Mouse (Mus musculus) liver, postnatal 0 days (tissue): ENCODE results near the gene Susd1. TPM values are rescaled to one million over a fixed set of nuclear protein-coding genes. Genes with fewer than 3 reads are reported as not detected.

Experiments
- ATAC-seq: fragments of 200-750 bp; cut with Nextera tagmentation; 2 replicates; pipeline ENCODE4 v1.8.0; 2017; ENCODE audit warnings: mild to moderate bottlenecking, moderate library complexity
- DNase-seq: peaks from one replicate; pipeline ENCODE4 v3.0.0-alpha.2; 2016
- H3K27ac ChIP-seq: fragments of 300-500 bp; sonication (generic); 2 replicates; pipeline ENCODE4 v1.5.1; 2014; ENCODE audit warnings: antibody characterized with exemption, moderate library complexity, mild to moderate bottlenecking, low read depth
- H3K27me3 ChIP-seq: fragments of 300-500 bp; sonication (generic); 2 replicates; pipeline ENCODE4 v1.6.1; 2014; ENCODE audit warnings: low read length, control low read depth, mixed read lengths; ENCODE audit not compliant: insufficient read depth
- H3K36me3 ChIP-seq: fragments of 300-500 bp; sonication (generic); replicated peaks from 2 replicates; pipeline ENCODE4 v1.6.1; 2014; ENCODE audit warnings: mild to moderate bottlenecking, control low read depth, low read length, moderate library complexity, mixed read lengths; ENCODE audit not compliant: insufficient read depth
- H3K4me1 ChIP-seq: fragments of 300-500 bp; sonication (generic); 2 replicates; pipeline ENCODE4 v1.6.1; 2014; ENCODE audit warnings: antibody characterized with exemption, mild to moderate bottlenecking, control low read depth; ENCODE audit not compliant: insufficient read depth
- H3K4me2 ChIP-seq: fragments of 300-500 bp; sonication (generic); 2 replicates; pipeline ENCODE4 v1.6.1; 2014; ENCODE audit warnings: low read depth, mild to moderate bottlenecking, low read length, moderate library complexity, mixed read lengths
- H3K4me3 ChIP-seq: fragments of 300-500 bp; sonication (generic); 2 replicates; pipeline ENCODE4 v1.5.1; 2014; ENCODE audit warnings: low read depth, low read length
- H3K9ac ChIP-seq: fragments of 300-500 bp; sonication (generic); replicated peaks from 2 replicates; pipeline ENCODE4 v1.6.1; 2014; ENCODE audit warnings: mild to moderate bottlenecking, moderate library complexity
- H3K9me3 ChIP-seq: fragments of 300-500 bp; sonication (generic); 2 replicates; pipeline ENCODE4 v1.6.1; 2016; ENCODE audit warnings: mild to moderate bottlenecking, control low read depth, low read length, mixed read lengths
- CTCF ChIP-seq: sonication (generic); IDR thresholded peaks from 2 replicates; pipeline ENCODE4 v1.5.1; 2016; ENCODE audit warnings: antibody characterized with exemption, low read depth
- EP300 ChIP-seq: IDR thresholded peaks from 2 replicates; pipeline ENCODE4 v1.6.1; 2016; ENCODE audit warnings: antibody characterized with exemption, low read depth, mild to moderate bottlenecking
- WGBS: fragments of 180-500 bp; shearing (Covaris S2); extraction: QIAGEN DNeasy Blood & Tissue Kit; methylation state at CpG from one replicate; pipeline ENCODE4 v1.1.7; 2014; ENCODE audit not compliant: insufficient replicate concordance; 5-methylcytosine and 5-hydroxymethylcytosine counted together
- polyA plus RNA-seq: library from polyadenylated mRNA; unstranded; fragments of >200 nt; fragmentation: Nextera tagmentation; extraction: Ambion mirVana; gene quantifications from 2 replicates; pipeline ENCODE4 v1.2.1, GENCODE M21; 2015

Susd1 gene
- polyA plus RNA-seq, 1 experiment from 2014 or later = 7.2 TPM

DNA sequence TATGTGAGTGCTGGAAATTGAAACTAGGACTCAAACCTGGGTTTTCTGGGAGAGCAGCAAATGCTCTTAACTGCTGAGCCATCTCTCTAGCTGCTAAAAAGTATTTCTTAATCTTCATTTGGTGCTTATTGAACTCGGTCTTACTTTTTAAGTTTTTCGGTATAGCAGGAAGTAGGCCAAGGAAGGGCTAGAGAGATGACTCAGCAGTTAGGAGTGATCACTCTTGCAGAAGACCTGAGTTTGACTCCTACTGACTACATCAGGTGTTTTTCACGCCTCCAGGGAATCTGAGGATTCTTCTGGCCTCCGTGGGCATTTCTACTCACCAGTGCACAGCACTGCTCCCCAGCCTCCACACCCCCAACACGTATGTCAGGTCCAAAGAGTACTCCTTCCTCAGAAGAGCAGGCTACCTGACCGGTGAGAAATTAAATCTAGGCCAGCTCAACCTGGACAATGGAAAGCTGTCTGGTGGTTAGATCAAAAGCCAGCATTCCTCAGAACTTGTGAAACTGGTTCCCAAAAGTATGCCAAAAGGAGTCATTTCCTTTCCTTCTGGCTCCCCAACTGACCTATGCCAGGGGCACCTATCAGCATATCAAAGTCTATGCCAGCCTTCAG is 11.9 kb upstream of the Susd1 start:
- TF ChIP-seq CTCF (no peak), EP300 (no peak)
- Histone ChIP-seq H3K36me3 (no peaks in the 10 kb centered on the region), H3K4me3 (no peak overlapping the region), H3K27ac (no peak overlapping the region), H3K4me2 (no peak overlapping the region), H3K4me1 (peaks cover 16% of the 10 kb centered on the region), H3K27me3 (no peaks in the 10 kb centered on the region), H3K9ac (no peak overlapping the region), H3K9me3 (no peaks in the 10 kb centered on the region)
- ATAC-seq (no peak), DNase-seq (no peak)
- 59% methylated on average over 6 of the region's 6 CpGs for WGBS

DNA sequence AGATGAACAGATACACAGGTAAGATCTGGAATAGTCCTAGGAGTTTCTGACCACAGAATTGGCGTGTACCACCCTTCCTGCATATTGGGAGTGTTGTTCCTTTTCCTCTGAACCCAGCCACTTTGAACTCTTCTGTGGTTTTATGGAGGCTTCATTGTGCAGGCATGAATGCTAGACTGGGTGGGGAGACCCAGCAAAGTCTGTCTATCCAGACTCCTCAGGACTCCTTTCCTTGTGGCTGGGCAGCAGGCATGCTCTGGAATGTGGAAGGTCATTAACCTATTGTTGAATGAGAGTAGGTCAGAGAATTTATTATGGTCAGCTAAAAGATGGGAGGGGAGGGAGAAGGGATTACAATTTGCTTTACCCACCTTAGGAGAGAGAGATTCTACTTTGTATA is 8.9 kb upstream of the Susd1 start:
- H3K36me3 ChIP-seq = no peaks in the 10 kb centered on the region
- ATAC-seq = no peak
- no peaks in the 10 kb centered on the region for H3K27me3 ChIP-seq
- H3K4me3 ChIP-seq = no peak overlapping the region
- H3K9me3 ChIP-seq = no peaks in the 10 kb centered on the region
- DNase-seq = no peak
- H3K4me1 ChIP-seq = peaks cover 12% of the 10 kb centered on the region
- 82% methylated on average over 1 of the region's 1 CpGs for WGBS
- H3K27ac ChIP-seq = no peak overlapping the region
- TF ChIP-seq CTCF = no peak
- TF ChIP-seq EP300 = no peak
- no peak overlapping the region for H3K9ac ChIP-seq
- H3K4me2 ChIP-seq = no peak overlapping the region

DNA sequence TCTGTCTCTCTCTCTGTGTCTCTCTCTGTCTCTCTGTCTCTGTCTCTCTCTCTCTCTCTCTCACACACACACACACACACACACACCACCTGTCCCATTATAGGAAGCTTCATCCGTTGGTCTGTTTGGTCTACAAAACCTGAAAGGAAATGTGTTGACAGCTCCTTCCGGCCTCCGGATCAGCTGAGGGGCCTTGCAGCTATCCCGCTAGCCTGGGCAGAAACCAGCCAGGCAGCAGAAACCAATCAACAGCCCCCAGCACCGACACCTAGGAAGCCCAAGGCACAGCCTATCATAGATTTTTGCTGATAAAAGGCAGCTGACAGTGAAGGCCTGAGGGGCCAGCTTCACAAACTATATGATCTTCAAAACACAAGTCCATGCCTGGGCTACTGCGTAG is 7.1 kb upstream of the Susd1 start:
- peak overlapping the region; percentile 80 for H3K27ac ChIP-seq
- WGBS = 37% methylated on average over 6 of the region's 6 CpGs
- H3K4me3 ChIP-seq = no peak overlapping the region
- TF ChIP-seq CTCF = no peak
- no peak for TF ChIP-seq EP300
- H3K9ac ChIP-seq = no peak overlapping the region
- H3K4me2 ChIP-seq = no peak overlapping the region
- no peaks in the 10 kb centered on the region for H3K9me3 ChIP-seq
- H3K4me1 ChIP-seq = peaks cover 23% of the 10 kb centered on the region
- ATAC-seq (peak; percentile 42), DNase-seq (peak; percentile 58)
- H3K36me3 ChIP-seq = no peaks in the 10 kb centered on the region
- H3K27me3 ChIP-seq = no peaks in the 10 kb centered on the region

DNA sequence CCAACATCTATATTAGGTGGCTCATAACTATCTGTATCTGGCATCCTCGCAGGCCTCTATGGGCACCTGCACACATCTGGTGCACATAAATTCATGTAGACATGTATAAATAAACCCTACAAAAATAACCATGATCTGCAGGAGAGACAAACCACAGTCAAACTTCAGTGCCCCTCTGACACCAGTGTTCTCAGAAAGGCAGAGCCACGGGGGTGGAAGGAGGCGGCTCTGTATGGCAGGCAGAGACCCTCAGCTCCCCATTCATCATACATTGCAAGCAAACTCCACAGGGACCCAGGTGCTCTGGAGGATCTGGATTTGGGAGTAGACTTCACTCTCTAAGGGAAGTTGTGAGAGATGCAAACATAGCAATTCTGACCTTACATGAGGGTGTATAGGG is 6.6 kb upstream of the Susd1 start:
- H3K4me2 ChIP-seq = peak overlapping the region; percentile 16; the same call in 1 of the 2 replicates
- WGBS = 57% methylated on average over 3 of the region's 3 CpGs
- no peaks in the 10 kb centered on the region for H3K36me3 ChIP-seq
- H3K27me3 ChIP-seq = no peaks in the 10 kb centered on the region
- DNase-seq (no peak), ATAC-seq (no peak)
- H3K27ac ChIP-seq = peak overlapping the region; percentile 80
- no peak overlapping the region for H3K9ac ChIP-seq
- peaks cover 23% of the 10 kb centered on the region for H3K4me1 ChIP-seq
- no peaks in the 10 kb centered on the region for H3K9me3 ChIP-seq
- TF ChIP-seq CTCF (no peak), EP300 (no peak)
- no peak overlapping the region for H3K4me3 ChIP-seq

DNA sequence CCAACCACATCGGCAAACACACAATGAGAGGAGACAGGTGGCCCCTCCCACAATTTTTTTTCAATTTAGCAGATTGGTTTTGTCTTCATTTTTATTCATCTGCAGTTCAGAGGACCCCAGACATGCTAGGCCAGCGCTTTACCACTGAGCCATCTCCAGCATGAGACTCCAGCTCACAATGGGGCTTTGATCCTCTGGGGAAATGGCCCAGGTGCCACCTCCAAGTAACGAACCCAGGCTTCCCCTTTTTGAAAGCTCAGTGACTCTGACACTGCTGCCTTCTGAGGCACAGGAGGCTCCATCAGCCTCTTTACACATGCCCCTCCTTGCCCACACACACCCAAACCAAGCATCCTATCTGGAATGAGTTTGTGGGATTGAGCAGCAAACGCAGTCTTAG is 5.7 kb upstream of the Susd1 start:
- H3K4me3 ChIP-seq = no peak overlapping the region
- H3K36me3 ChIP-seq = no peaks in the 10 kb centered on the region
- H3K4me1 ChIP-seq = peaks cover 31% of the 10 kb centered on the region
- H3K27me3 ChIP-seq = no peaks in the 10 kb centered on the region
- DNase-seq = peak; percentile 41
- peak overlapping the region; percentile 80 for H3K27ac ChIP-seq
- no peak overlapping the region for H3K4me2 ChIP-seq
- H3K9me3 ChIP-seq = no peaks in the 10 kb centered on the region
- no peak for TF ChIP-seq CTCF
- no peak for TF ChIP-seq EP300
- ATAC-seq = no peak
- WGBS = 37% methylated on average over 4 of the region's 4 CpGs
- no peak overlapping the region for H3K9ac ChIP-seq

DNA sequence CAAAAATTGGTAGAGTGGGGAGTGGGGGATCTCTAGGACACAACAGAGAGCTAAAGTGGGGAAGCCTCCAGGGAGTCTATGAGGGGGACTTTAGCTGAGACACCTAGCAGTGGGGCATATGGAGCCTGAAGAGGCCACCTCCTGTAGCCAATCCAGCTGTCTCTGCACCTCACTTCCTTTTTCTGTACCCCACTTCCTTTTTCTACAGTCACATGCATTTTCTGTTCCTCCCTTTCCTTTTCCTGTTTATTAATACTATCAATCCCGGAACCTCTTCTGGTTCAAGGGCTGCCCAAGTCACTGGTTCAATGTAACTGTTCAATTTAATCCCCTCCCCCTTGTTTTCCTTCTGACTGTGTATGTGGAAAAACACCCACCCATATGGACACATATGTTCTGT is 2.8 kb upstream of the Susd1 start:
- Histone ChIP-seq H3K9ac (no peak overlapping the region), H3K4me2 (no peak overlapping the region), H3K27me3 (no peaks in the 10 kb centered on the region), H3K4me3 (no peak overlapping the region), H3K27ac (peak overlapping the region; percentile 97), H3K36me3 (0 out of 2 replicates have a peak, but pooled peaks cover under 1% of the 10 kb centered on the region), H3K4me1 (peaks cover 50% of the 10 kb centered on the region), H3K9me3 (no peaks in the 10 kb centered on the region)
- no peak for DNase-seq
- TF ChIP-seq EP300 (peak; percentile 54; the same call in 1 of the 2 replicates), CTCF (no peak)
- ATAC-seq = no peak
- 45% methylated on average over 1 of the region's 1 CpGs for WGBS

DNA sequence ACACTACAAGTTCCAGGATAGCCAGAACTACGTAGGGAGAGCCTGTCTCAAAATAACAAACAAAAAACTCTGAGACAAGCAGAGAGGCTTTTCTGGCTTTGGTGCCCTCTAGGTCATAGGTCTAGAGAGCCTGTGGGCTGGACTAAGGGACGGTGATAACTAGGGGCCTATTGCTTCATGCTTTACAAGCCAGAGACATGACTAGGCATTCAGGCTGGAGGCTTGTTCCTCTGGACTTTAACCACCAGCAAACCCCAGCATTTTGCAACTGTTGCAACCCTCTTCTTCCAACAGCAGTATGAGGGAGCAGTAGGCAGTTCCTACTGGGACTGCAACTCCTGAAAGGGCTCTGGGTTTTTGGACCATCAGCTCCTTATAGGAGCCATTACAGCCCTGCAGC is 1.5 kb upstream of the Susd1 start:
- peak overlapping the region; percentile 95 for H3K4me2 ChIP-seq
- H3K9ac ChIP-seq = peak overlapping the region; percentile 87; the same call in 1 of the 2 replicates
- H3K4me1 ChIP-seq = peaks cover 57% of the 10 kb centered on the region
- H3K27me3 ChIP-seq = no peaks in the 10 kb centered on the region
- ATAC-seq = peak; percentile 89
- H3K4me3 ChIP-seq = no peak overlapping the region
- H3K9me3 ChIP-seq = no peaks in the 10 kb centered on the region
- DNase-seq = peak; percentile 71
- 0 out of 2 replicates have a peak, but pooled peaks cover 4% of the 10 kb centered on the region for H3K36me3 ChIP-seq
- peak overlapping the region; percentile 97 for H3K27ac ChIP-seq
- WGBS = 5% methylated on average over 2 of the region's 2 CpGs
- TF ChIP-seq CTCF (no peak), EP300 (peak; percentile 75)
